Mouse (Mus musculus) kidney, embryonic 16.5 days (tissue): ENCODE measurements at regions not wholly inside any gene's neighbourhood (a gene's known extent, or its start where the extent isn't known, plus 50 kb on each side); places are given as distances from the start of the nearest gene placed in this dataset.

Experiments
- ATAC-seq: fragments of 200-750 bp; cut with Nextera tagmentation; 2 replicates; pipeline ENCODE4 v1.8.0; 2017; ENCODE audit warnings: moderate TSS enrichment; ENCODE audit not compliant: low FRiP score, low TSS enrichment
- H3K27ac ChIP-seq: fragments of 300-500 bp; sonication (generic); 2 replicates; pipeline ENCODE4 v1.5.1; 2014; ENCODE audit warnings: low read length
- H3K27me3 ChIP-seq: fragments of 300-500 bp; sonication (generic); 2 replicates; pipeline ENCODE4 v1.6.1; 2014; ENCODE audit warnings: low read length, control low read depth, mixed read lengths; ENCODE audit not compliant: insufficient read depth
- H3K36me3 ChIP-seq: fragments of 300-500 bp; sonication (generic); 2 replicates; pipeline ENCODE4 v1.6.1; 2014; ENCODE audit warnings: low read length, control low read depth, mixed read lengths; ENCODE audit not compliant: insufficient read depth
- H3K4me1 ChIP-seq: fragments of 300-500 bp; sonication (generic); 2 replicates; pipeline ENCODE4 v1.6.1; 2014; ENCODE audit warnings: low read length, control low read depth, mixed read lengths; ENCODE audit not compliant: insufficient read depth
- H3K4me2 ChIP-seq: fragments of 300-500 bp; sonication (generic); replicated peaks from 2 replicates; pipeline ENCODE4 v1.6.1; 2014; ENCODE audit warnings: low read depth, low read length
- H3K4me3 ChIP-seq: fragments of 300-500 bp; sonication (generic); 2 replicates; pipeline ENCODE4 v1.5.1; 2014; ENCODE audit warnings: mild to moderate bottlenecking, low read length
- H3K9ac ChIP-seq: fragments of 300-500 bp; sonication (generic); replicated peaks from 2 replicates; pipeline ENCODE4 v1.6.1; 2014; ENCODE audit warnings: low read length
- H3K9me3 ChIP-seq: fragments of 300-500 bp; sonication (generic); 2 replicates; pipeline ENCODE4 v1.6.1; 2016; ENCODE audit warnings: low read length, control low read depth
- WGBS: fragments of 180-500 bp; shearing (Covaris S2); extraction: QIAGEN DNeasy Blood & Tissue Kit; methylation state at CpG from one replicate; pipeline ENCODE4 v1.1.7; 2014; 5-methylcytosine and 5-hydroxymethylcytosine counted together

- H3K4me1 ChIP-seq: no peaks in the 10 kb centered on the region
- no peak overlapping the region for H3K4me3 ChIP-seq
- H3K36me3 ChIP-seq: no peaks in the 10 kb centered on the region
- H3K9ac ChIP-seq: no peak overlapping the region
- no peaks in the 10 kb centered on the region for H3K27me3 ChIP-seq
- no peak for ATAC-seq
- 95% methylated on average over 2 of the region's 2 CpGs for WGBS
- no peak overlapping the region for H3K4me2 ChIP-seq
- no peak overlapping the region for H3K27ac ChIP-seq
- no peaks in the 10 kb centered on the region; the same call in 1 of the 2 replicates for H3K9me3 ChIP-seq
These were observed 385.7 kb upstream of the Pkdcc start for GRCm38 (mm10) chr17:82829415-82829814.

GRCm38 (mm10) chr17:82834177-82834576, 380.9 kb upstream of the Pkdcc start:
- Histone ChIP-seq H3K4me2 (no peak overlapping the region), H3K27ac (no peak overlapping the region)
- WGBS: 70% methylated on average over 3 of the region's 3 CpGs

GRCm38 (mm10) chr17:82836115-82836514, 379.0 kb upstream of the Pkdcc start:
- no peak overlapping the region for H3K4me3 ChIP-seq
- H3K4me2 ChIP-seq: no peak overlapping the region
- H3K27ac ChIP-seq: no peak overlapping the region
- no peak for ATAC-seq
- H3K27me3 ChIP-seq: no peaks in the 10 kb centered on the region
- H3K9ac ChIP-seq: no peak overlapping the region
- H3K36me3 ChIP-seq: no peaks in the 10 kb centered on the region
- WGBS: 90% methylated on average over 3 of the region's 3 CpGs
- no peaks in the 10 kb centered on the region for H3K9me3 ChIP-seq
- H3K4me1 ChIP-seq: no peaks in the 10 kb centered on the region

More at GRCm38 (mm10) chr17:82834177-82834576, 380.9 kb upstream of the Pkdcc start:
- no peak for ATAC-seq
- Histone ChIP-seq H3K27me3 (no peaks in the 10 kb centered on the region), H3K9me3 (no peaks in the 10 kb centered on the region), H3K4me3 (no peak overlapping the region), H3K9ac (no peak overlapping the region), H3K4me1 (no peaks in the 10 kb centered on the region), H3K36me3 (no peaks in the 10 kb centered on the region)

- Histone ChIP-seq H3K4me2 (no peak overlapping the region), H3K4me3 (no peak overlapping the region), H3K9ac (no peak overlapping the region), H3K9me3 (no peaks in the 10 kb centered on the region), H3K4me1 (no peaks in the 10 kb centered on the region), H3K27ac (no peak overlapping the region), H3K36me3 (no peaks in the 10 kb centered on the region), H3K27me3 (no peaks in the 10 kb centered on the region)
- ATAC-seq: no peak
- WGBS: 60% methylated on average over 5 of the region's 5 CpGs
These were observed 368.2 kb upstream of the Pkdcc start for GRCm38 (mm10) chr17:82846776-82847494.

- Histone ChIP-seq H3K9ac (no peak overlapping the region), H3K4me1 (peaks cover 7% of the 10 kb centered on the region), H3K4me3 (peak overlapping the region; percentile 16), H3K27me3 (no peaks in the 10 kb centered on the region), H3K27ac (no peak overlapping the region), H3K36me3 (no peaks in the 10 kb centered on the region), H3K9me3 (no peaks in the 10 kb centered on the region; the same call in 1 of the 2 replicates), H3K4me2 (peak overlapping the region; percentile 37)
- peak; percentile 97 for ATAC-seq
- 9% methylated on average over 16 of the region's 16 CpGs for WGBS
These were observed 357.6 kb upstream of the Pkdcc start for GRCm38 (mm10) chr17:82857199-82858147.

- Histone ChIP-seq H3K9ac (no peak overlapping the region), H3K27ac (no peak overlapping the region), H3K4me1 (peaks cover 7% of the 10 kb centered on the region), H3K4me3 (no peak overlapping the region), H3K27me3 (no peaks in the 10 kb centered on the region), H3K4me2 (no peak overlapping the region), H3K36me3 (no peaks in the 10 kb centered on the region), H3K9me3 (no peaks in the 10 kb centered on the region)
- 68% methylated on average over 5 of the region's 5 CpGs for WGBS
- ATAC-seq: no peak
These were observed 354.7 kb upstream of the Pkdcc start for GRCm38 (mm10) chr17:82860391-82860790.

GRCm38 (mm10) chr17:82860966-82861365, 354.1 kb upstream of the Pkdcc start:
- H3K4me1 ChIP-seq: peaks cover 7% of the 10 kb centered on the region
- H3K27ac ChIP-seq: no peak overlapping the region
- no peak overlapping the region for H3K9ac ChIP-seq
- ATAC-seq: no peak
- no peaks in the 10 kb centered on the region for H3K27me3 ChIP-seq
- no peaks in the 10 kb centered on the region for H3K9me3 ChIP-seq
- no peaks in the 10 kb centered on the region for H3K36me3 ChIP-seq
- no peak overlapping the region for H3K4me3 ChIP-seq
- WGBS: 84% methylated on average over 5 of the region's 5 CpGs
- no peak overlapping the region for H3K4me2 ChIP-seq

- Histone ChIP-seq H3K4me1 (peaks cover 8% of the 10 kb centered on the region; the same call in 1 of the 2 replicates), H3K9ac (no peak overlapping the region), H3K27me3 (no peaks in the 10 kb centered on the region), H3K36me3 (no peaks in the 10 kb centered on the region), H3K9me3 (no peaks in the 10 kb centered on the region), H3K27ac (no peak overlapping the region), H3K4me2 (no peak overlapping the region), H3K4me3 (no peak overlapping the region)
- 47% methylated on average over 8 of the region's 8 CpGs for WGBS
- no peak for ATAC-seq
These were observed 338.0 kb upstream of the Pkdcc start for GRCm38 (mm10) chr17:82877131-82877530.

GRCm38 (mm10) chr17:82900602-82901001, 314.5 kb upstream of the Pkdcc start:
- Histone ChIP-seq H3K9me3 (no peaks in the 10 kb centered on the region), H3K4me1 (0 out of 2 replicates have a peak, but pooled peaks cover 2% of the 10 kb centered on the region), H3K27ac (no peak overlapping the region), H3K4me2 (no peak overlapping the region), H3K4me3 (no peak overlapping the region), H3K36me3 (no peaks in the 10 kb centered on the region), H3K9ac (no peak overlapping the region), H3K27me3 (no peaks in the 10 kb centered on the region)
- 5% methylated on average over 2 of the region's 2 CpGs for WGBS
- ATAC-seq: no peak
